Mouse (Mus musculus) neural tube, embryonic 12.5 days (tissue): ENCODE results near the gene Rin3. TPM values are rescaled to one million over a fixed set of nuclear protein-coding genes. Genes with fewer than 3 reads are reported as not detected.

Source experiments
- ATAC-seq: fragments of 200-750 bp; cut with Nextera tagmentation; 2 replicates; pipeline ENCODE4 v1.8.0; 2017; ENCODE audit warnings: low read depth, mild to moderate bottlenecking, moderate TSS enrichment, moderate library complexity; ENCODE audit not compliant: low FRiP score
- H3K27ac ChIP-seq: fragments of 300-500 bp; sonication (generic); 2 replicates; pipeline ENCODE4 v1.5.1; 2016
- H3K27me3 ChIP-seq: fragments of 300-500 bp; sonication (generic); replicated peaks from 2 replicates; pipeline ENCODE4 v1.6.1; 2016; ENCODE audit warnings: mild to moderate bottlenecking
- H3K36me3 ChIP-seq: fragments of 300-500 bp; sonication (generic); 2 replicates; pipeline ENCODE4 v1.6.1; 2016; ENCODE audit warnings: mild to moderate bottlenecking
- H3K4me1 ChIP-seq: fragments of 300-500 bp; sonication (generic); 2 replicates; pipeline ENCODE4 v1.6.1; 2016
- H3K4me2 ChIP-seq: fragments of 300-500 bp; sonication (generic); replicated peaks from 2 replicates; pipeline ENCODE4 v1.6.1; 2016; ENCODE audit warnings: mild to moderate bottlenecking
- H3K4me3 ChIP-seq: fragments of 300-500 bp; sonication (generic); 2 replicates; pipeline ENCODE4 v1.5.1; 2016
- H3K9ac ChIP-seq: fragments of 300-500 bp; sonication (generic); 2 replicates; pipeline ENCODE4 v1.6.1; 2016; ENCODE audit warnings: mild to moderate bottlenecking
- H3K9me3 ChIP-seq: fragments of 300-500 bp; sonication (generic); 2 replicates; pipeline ENCODE4 v1.6.1; 2016; ENCODE audit warnings: mild to moderate bottlenecking
- WGBS: fragments of 180-500 bp; shearing (Covaris S2); methylation state at CpG from one replicate; pipeline ENCODE4 v1.1.7; 2016; 5-methylcytosine and 5-hydroxymethylcytosine counted together
- polyA plus RNA-seq: library from polyadenylated mRNA; unstranded; fragments of >200 nt; fragmentation: Nextera tagmentation; extraction: Ambion mirVana; gene quantifications from 2 replicates; pipeline ENCODE4 v1.2.1, GENCODE M21; 2016

The Rin3 gene
- 4.0 and 5.6 TPM in 2 replicates for polyA plus RNA-seq

- Histone ChIP-seq H3K4me3 (peak within 1 kb of the TSS; percentile 51), H3K4me1 (peaks cover 36% of the 10 kb centered on the region), H3K27ac (no peak within 1 kb of the TSS), H3K36me3 (no peaks in the 10 kb centered on the region), H3K27me3 (peaks cover 7% of the 10 kb centered on the region; the same call in 1 of the 2 replicates), H3K9me3 (no peaks in the 10 kb centered on the region), H3K4me2 (peak within 1 kb of the TSS; percentile 95), H3K9ac (peak within 1 kb of the TSS; percentile 73)
- WGBS = under 1% methylated on average over 75 of the region's 75 CpGs
- ATAC-seq = peak; percentile 31
Measured at GRCm38 (mm10) chr12:102282763-102283482, at the start of gene Rin3. Gene Rin3, plus strand, starts transcription at chr12:102283048.

- Histone ChIP-seq H3K9ac (no peak overlapping the region), H3K4me2 (no peak overlapping the region), H3K36me3 (no peaks in the 10 kb centered on the region), H3K4me3 (no peak overlapping the region), H3K9me3 (no peaks in the 10 kb centered on the region), H3K4me1 (no peaks in the 10 kb centered on the region), H3K27me3 (no peaks in the 10 kb centered on the region), H3K27ac (no peak overlapping the region)
- no peak for ATAC-seq
- WGBS = 78% methylated on average over 3 of the region's 3 CpGs
Measured at GRCm38 (mm10) chr12:102235551-102235950, 47.3 kb upstream of the Rin3 start.

- H3K27me3 ChIP-seq = no peaks in the 10 kb centered on the region
- 73% methylated on average over 6 of the region's 6 CpGs for WGBS
- no peaks in the 10 kb centered on the region for H3K36me3 ChIP-seq
- no peak overlapping the region for H3K9ac ChIP-seq
- no peak overlapping the region for H3K4me2 ChIP-seq
- no peak overlapping the region for H3K4me3 ChIP-seq
- ATAC-seq = no peak
- H3K4me1 ChIP-seq = no peaks in the 10 kb centered on the region
- H3K27ac ChIP-seq = no peak overlapping the region
- no peaks in the 10 kb centered on the region for H3K9me3 ChIP-seq
Measured at GRCm38 (mm10) chr12:102236317-102236716, 46.5 kb upstream of the Rin3 start.

- Histone ChIP-seq H3K27me3 (no peaks in the 10 kb centered on the region), H3K4me1 (no peaks in the 10 kb centered on the region), H3K9ac (no peak overlapping the region), H3K9me3 (no peaks in the 10 kb centered on the region), H3K27ac (no peak overlapping the region), H3K4me3 (no peak overlapping the region), H3K36me3 (no peaks in the 10 kb centered on the region), H3K4me2 (no peak overlapping the region)
- no peak for ATAC-seq
- WGBS = 59% methylated on average over 6 of the region's 6 CpGs
Measured at GRCm38 (mm10) chr12:102242076-102242722, 40.6 kb upstream of the Rin3 start.

- whole genome bisulfite sequencing = 71% methylated on average over 1 of the region's 1 CpGs
- H3K27ac ChIP-seq = no peak overlapping the region
- H3K4me1 ChIP-seq = no peaks in the 10 kb centered on the region
- H3K27me3 ChIP-seq = no peaks in the 10 kb centered on the region
- H3K36me3 ChIP-seq = no peaks in the 10 kb centered on the region
- ATAC-seq = no peak
- H3K4me3 ChIP-seq = no peak overlapping the region
- H3K4me2 ChIP-seq = no peak overlapping the region
- no peak overlapping the region for H3K9ac ChIP-seq
- no peaks in the 10 kb centered on the region for H3K9me3 ChIP-seq
Measured at GRCm38 (mm10) chr12:102243915-102244314, 38.9 kb upstream of the Rin3 start.

- Histone ChIP-seq H3K4me2 (no peak overlapping the region), H3K4me3 (no peak overlapping the region), H3K27me3 (no peaks in the 10 kb centered on the region), H3K9me3 (no peaks in the 10 kb centered on the region), H3K4me1 (no peaks in the 10 kb centered on the region), H3K27ac (no peak overlapping the region), H3K36me3 (no peaks in the 10 kb centered on the region), H3K9ac (no peak overlapping the region)
- WGBS = 94% methylated on average over 5 of the region's 5 CpGs
- ATAC-seq = no peak
Measured at GRCm38 (mm10) chr12:102246226-102246625, 36.6 kb upstream of the Rin3 start.

GRCm38 (mm10) chr12:102248104-102248503 is 34.7 kb upstream of the Rin3 start:
- ATAC-seq = no peak
- 92% methylated on average over 6 of the region's 6 CpGs for WGBS
- no peaks in the 10 kb centered on the region for H3K9me3 ChIP-seq
- no peak overlapping the region for H3K27ac ChIP-seq
- H3K4me3 ChIP-seq = no peak overlapping the region
- H3K4me1 ChIP-seq = no peaks in the 10 kb centered on the region
- no peak overlapping the region for H3K9ac ChIP-seq
- H3K36me3 ChIP-seq = no peaks in the 10 kb centered on the region
- H3K4me2 ChIP-seq = no peak overlapping the region
- no peaks in the 10 kb centered on the region for H3K27me3 ChIP-seq

- Histone ChIP-seq H3K4me2 (no peak overlapping the region), H3K4me3 (no peak overlapping the region), H3K9ac (no peak overlapping the region), H3K4me1 (no peaks in the 10 kb centered on the region), H3K27ac (no peak overlapping the region), H3K27me3 (no peaks in the 10 kb centered on the region), H3K9me3 (no peaks in the 10 kb centered on the region), H3K36me3 (no peaks in the 10 kb centered on the region)
- WGBS = 83% methylated on average over 4 of the region's 4 CpGs
- no peak for ATAC-seq
Measured at GRCm38 (mm10) chr12:102250316-102250715, 32.5 kb upstream of the Rin3 start.

GRCm38 (mm10) chr12:102251070-102251469 is 31.8 kb upstream of the Rin3 start:
- Histone ChIP-seq H3K4me1 (no peaks in the 10 kb centered on the region), H3K4me3 (no peak overlapping the region), H3K36me3 (no peaks in the 10 kb centered on the region), H3K27me3 (no peaks in the 10 kb centered on the region), H3K9me3 (no peaks in the 10 kb centered on the region), H3K4me2 (no peak overlapping the region), H3K27ac (no peak overlapping the region), H3K9ac (no peak overlapping the region)
- WGBS = 72% methylated on average over 3 of the region's 3 CpGs
- no peak for ATAC-seq

GRCm38 (mm10) chr12:102251985-102252384 is 30.9 kb upstream of the Rin3 start:
- H3K4me3 ChIP-seq = no peak overlapping the region
- no peaks in the 10 kb centered on the region for H3K27me3 ChIP-seq
- WGBS = 70% methylated on average over 3 of the region's 3 CpGs
- H3K9ac ChIP-seq = no peak overlapping the region
- no peaks in the 10 kb centered on the region for H3K36me3 ChIP-seq
- H3K4me1 ChIP-seq = no peaks in the 10 kb centered on the region
- no peaks in the 10 kb centered on the region for H3K9me3 ChIP-seq
- H3K27ac ChIP-seq = no peak overlapping the region
- ATAC-seq = no peak
- no peak overlapping the region for H3K4me2 ChIP-seq

GRCm38 (mm10) chr12:102252525-102252924 is 30.3 kb upstream of the Rin3 start:
- no peak overlapping the region for H3K4me3 ChIP-seq
- H3K36me3 ChIP-seq = no peaks in the 10 kb centered on the region
- H3K27me3 ChIP-seq = no peaks in the 10 kb centered on the region
- H3K27ac ChIP-seq = no peak overlapping the region
- H3K9ac ChIP-seq = no peak overlapping the region
- no peaks in the 10 kb centered on the region for H3K9me3 ChIP-seq
- no peak for ATAC-seq
- H3K4me2 ChIP-seq = no peak overlapping the region
- no peaks in the 10 kb centered on the region for H3K4me1 ChIP-seq
- WGBS = 68% methylated on average over 1 of the region's 1 CpGs

- H3K27ac ChIP-seq = no peak overlapping the region
- no peak overlapping the region for H3K4me2 ChIP-seq
- H3K36me3 ChIP-seq = no peaks in the 10 kb centered on the region
- no peak for ATAC-seq
- no peaks in the 10 kb centered on the region for H3K9me3 ChIP-seq
- H3K9ac ChIP-seq = no peak overlapping the region
- H3K27me3 ChIP-seq = no peaks in the 10 kb centered on the region
- H3K4me1 ChIP-seq = no peaks in the 10 kb centered on the region
- H3K4me3 ChIP-seq = no peak overlapping the region
Measured at GRCm38 (mm10) chr12:102255012-102255411, 27.8 kb upstream of the Rin3 start.
